Mouse (Mus musculus) midbrain, embryonic 11.5 days (tissue): ENCODE data around the gene Dmbx1. TPM values are rescaled to one million over a fixed set of nuclear protein-coding genes. Genes with fewer than 3 reads are reported as not detected.

Experiments
- ATAC-seq: fragments of 200-750 bp; cut with Nextera tagmentation; 2 replicates; pipeline ENCODE4 v1.8.0; 2017; ENCODE audit warnings: moderate TSS enrichment, moderate library complexity; ENCODE audit not compliant: low FRiP score
- DNase-seq: peaks from one replicate; pipeline ENCODE4 v3.0.0; 2015; ENCODE audit warnings: low spot score; ENCODE audit errors: missing footprints
- H3K27ac ChIP-seq: fragments of 300-500 bp; sonication (generic); 2 replicates; pipeline ENCODE4 v1.5.1; 2014; ENCODE audit warnings: low read depth, low read length
- H3K27me3 ChIP-seq: fragments of 300-500 bp; sonication (generic); 2 replicates; pipeline ENCODE4 v1.6.1; 2014; ENCODE audit warnings: mild to moderate bottlenecking, low read length, moderate library complexity, mixed read lengths; ENCODE audit not compliant: control insufficient read depth, insufficient read depth
- H3K36me3 ChIP-seq: fragments of 300-500 bp; sonication (generic); 2 replicates; pipeline ENCODE4 v1.6.1; 2014; ENCODE audit warnings: mild to moderate bottlenecking, low read length, moderate library complexity, mixed read lengths; ENCODE audit not compliant: control insufficient read depth, insufficient read depth
- H3K4me1 ChIP-seq: fragments of 300-500 bp; sonication (generic); 2 replicates; pipeline ENCODE4 v1.6.1; 2014; ENCODE audit warnings: low read length; ENCODE audit not compliant: control insufficient read depth, insufficient read depth
- H3K4me2 ChIP-seq: fragments of 300-500 bp; sonication (generic); 2 replicates; pipeline ENCODE4 v1.6.1; 2014; ENCODE audit warnings: mild to moderate bottlenecking, moderate library complexity
- H3K4me3 ChIP-seq: fragments of 300-500 bp; sonication (generic); 2 replicates; pipeline ENCODE4 v1.5.1; 2014; ENCODE audit warnings: low read depth, low read length
- H3K9ac ChIP-seq: fragments of 300-500 bp; sonication (generic); 2 replicates; pipeline ENCODE4 v1.6.1; 2014; ENCODE audit warnings: low read length
- H3K9me3 ChIP-seq: fragments of 300-500 bp; sonication (generic); 2 replicates; pipeline ENCODE4 v1.6.1; 2016; ENCODE audit warnings: low read length; ENCODE audit not compliant: control insufficient read depth
- WGBS: fragments of 180-500 bp; shearing (Covaris S2); extraction: QIAGEN DNeasy Blood & Tissue Kit; methylation state at CpG from one replicate; pipeline ENCODE4 v1.1.7; 2014; 5-methylcytosine and 5-hydroxymethylcytosine counted together
- polyA plus RNA-seq: library from polyadenylated mRNA; unstranded; fragments of >200 nt; fragmentation: Nextera tagmentation; extraction: Ambion mirVana; gene quantifications from 2 replicates; pipeline ENCODE4 v1.2.1, GENCODE M21; 2014

Dmbx1 gene
- polyA plus RNA-seq, 1 experiment from 2014 or later, result 15.9 TPM

GRCm38 (mm10) chr4:115952758-115953157, 13.0 kb upstream of the Dmbx1 start:
- no peaks in the 10 kb centered on the region for H3K36me3 ChIP-seq
- no peaks in the 10 kb centered on the region for H3K9me3 ChIP-seq
- peaks cover 40% of the 10 kb centered on the region for H3K27me3 ChIP-seq
- ATAC-seq (0 out of 2 replicates have a peak, but pooled peaks have one; percentile 10), DNase-seq (peak; percentile 97)
- H3K9ac ChIP-seq, result no peak overlapping the region
- H3K4me1 ChIP-seq, result peaks cover 36% of the 10 kb centered on the region
- H3K4me2 ChIP-seq, result no peak overlapping the region
- no peak overlapping the region for H3K4me3 ChIP-seq
- 12% methylated on average over 6 of the region's 6 CpGs for WGBS
- H3K27ac ChIP-seq, result no peak overlapping the region

- H3K4me3 ChIP-seq, result peak overlapping the region; percentile 31
- peak overlapping the region; percentile 67 for H3K4me2 ChIP-seq
- H3K36me3 ChIP-seq, result no peaks in the 10 kb centered on the region
- ATAC-seq (peak; percentile 53), DNase-seq (peak; percentile 93)
- H3K4me1 ChIP-seq, result peaks cover 32% of the 10 kb centered on the region
- no peak overlapping the region for H3K27ac ChIP-seq
- H3K27me3 ChIP-seq, result peaks cover 65% of the 10 kb centered on the region
- WGBS, result 1% methylated on average over 41 of the region's 41 CpGs
- no peaks in the 10 kb centered on the region for H3K9me3 ChIP-seq
- peak overlapping the region; percentile 61 for H3K9ac ChIP-seq
These were observed 4.1 kb upstream of the Dmbx1 start for GRCm38 (mm10) chr4:115943669-115944314.

GRCm38 (mm10) chr4:115941242-115941820, 1.6 kb upstream of the Dmbx1 start:
- H3K4me2 ChIP-seq, result no peak overlapping the region
- ATAC-seq (peak; percentile 54), DNase-seq (peak; percentile 93)
- no peaks in the 10 kb centered on the region for H3K9me3 ChIP-seq
- H3K4me1 ChIP-seq, result peaks cover 49% of the 10 kb centered on the region
- peaks cover 67% of the 10 kb centered on the region for H3K27me3 ChIP-seq
- H3K36me3 ChIP-seq, result no peaks in the 10 kb centered on the region
- H3K9ac ChIP-seq, result no peak overlapping the region
- WGBS, result 3% methylated on average over 8 of the region's 9 CpGs
- no peak overlapping the region for H3K27ac ChIP-seq
- no peak overlapping the region for H3K4me3 ChIP-seq

GRCm38 (mm10) chr4:115940681-115941080, 955 bp upstream of the Dmbx1 start:
- Histone ChIP-seq H3K4me1 (peaks cover 56% of the 10 kb centered on the region), H3K4me3 (no peak overlapping the region), H3K27ac (no peak overlapping the region), H3K9me3 (no peaks in the 10 kb centered on the region), H3K27me3 (peaks cover 66% of the 10 kb centered on the region), H3K4me2 (no peak overlapping the region), H3K36me3 (no peaks in the 10 kb centered on the region), H3K9ac (no peak overlapping the region)
- WGBS, result 2% methylated on average over 3 of the region's 3 CpGs
- ATAC-seq (no peak), DNase-seq (peak; percentile 93)

- DNase-seq (peak; percentile 98), ATAC-seq (no peak)
- Histone ChIP-seq H3K9ac (peak overlapping the region; percentile 66), H3K36me3 (no peaks in the 10 kb centered on the region), H3K27me3 (peaks cover 61% of the 10 kb centered on the region), H3K4me2 (peak overlapping the region; percentile 64), H3K4me1 (peaks cover 53% of the 10 kb centered on the region), H3K4me3 (peak overlapping the region; percentile 57), H3K27ac (no peak overlapping the region), H3K9me3 (no peaks in the 10 kb centered on the region)
- under 1% methylated on average over 37 of the region's 37 CpGs for WGBS
These were observed 1.2 kb downstream of the Dmbx1 start for GRCm38 (mm10) chr4:115938276-115939160.

- Histone ChIP-seq H3K36me3 (no peaks in the 10 kb centered on the region), H3K27ac (no peak overlapping the region), H3K27me3 (peaks cover 54% of the 10 kb centered on the region), H3K4me2 (peak overlapping the region; percentile 64), H3K4me1 (peaks cover 51% of the 10 kb centered on the region), H3K9me3 (no peaks in the 10 kb centered on the region), H3K4me3 (peak overlapping the region; percentile 57), H3K9ac (peak overlapping the region; percentile 66)
- 1% methylated on average over 19 of the region's 19 CpGs for WGBS
- ATAC-seq, result no peak
- peak; percentile 95 for DNase-seq
These were observed 2.4 kb downstream of the Dmbx1 start for GRCm38 (mm10) chr4:115937061-115937976.

GRCm38 (mm10) chr4:115936646-115937045, 3.1 kb downstream of the Dmbx1 start:
- Histone ChIP-seq H3K4me2 (peak overlapping the region; percentile 64), H3K4me1 (peaks cover 46% of the 10 kb centered on the region), H3K27me3 (peaks cover 48% of the 10 kb centered on the region), H3K9ac (peak overlapping the region; percentile 66), H3K9me3 (no peaks in the 10 kb centered on the region), H3K4me3 (peak overlapping the region; percentile 57), H3K27ac (no peak overlapping the region), H3K36me3 (no peaks in the 10 kb centered on the region)
- 2% methylated on average over 20 of the region's 20 CpGs for WGBS
- DNase-seq, result no peak
- ATAC-seq, result no peak

- H3K4me3 ChIP-seq, result peak overlapping the region; percentile 57
- no peaks in the 10 kb centered on the region for H3K9me3 ChIP-seq
- H3K4me2 ChIP-seq, result peak overlapping the region; percentile 64
- WGBS, result under 1% methylated on average over 36 of the region's 36 CpGs
- no peaks in the 10 kb centered on the region for H3K36me3 ChIP-seq
- ATAC-seq, result no peak
- peaks cover 45% of the 10 kb centered on the region for H3K4me1 ChIP-seq
- peak overlapping the region; percentile 66 for H3K9ac ChIP-seq
- peak; percentile 98 for DNase-seq
- H3K27ac ChIP-seq, result no peak overlapping the region
- H3K27me3 ChIP-seq, result peaks cover 46% of the 10 kb centered on the region
These were observed 3.7 kb downstream of the Dmbx1 start for GRCm38 (mm10) chr4:115935835-115936581.
